ENCODE assay signal across 24 mouse cellular contexts in the genomic region with DNA sequence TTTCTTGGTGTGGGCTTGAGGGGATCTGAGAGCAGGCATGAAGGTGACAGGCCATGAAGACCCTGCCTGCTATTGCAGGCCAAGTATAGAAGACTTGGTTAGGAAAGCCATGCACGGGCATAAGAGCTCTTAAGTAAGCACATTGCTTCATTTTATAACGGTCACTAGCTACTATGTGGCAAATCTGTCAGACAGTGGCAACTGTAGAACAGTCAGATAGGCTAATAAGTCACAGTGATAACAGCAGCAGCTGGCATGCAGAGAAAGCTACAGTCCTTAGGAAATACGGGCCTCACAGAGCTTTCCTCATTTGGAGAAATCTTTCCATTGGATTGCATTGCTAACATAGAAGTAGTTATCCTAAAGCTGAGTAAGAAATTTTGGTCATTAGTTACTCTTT.
DNase-seq lines count a peak whose midpoint lies in the region; ATAC-seq and TF ChIP-seq lines count a peak whose summit lies in the region.
"Had no signal": no experiment of that assay in that cellular context is flagged by ENCODE, and none has a peak within 500 bp of the region (broad histone marks: within the 10 kb centered on the region; RNA-seq: fewer than 3 reads in every experiment).

No protein-coding gene starts in this region.

- H3K4me3 ChIP-seq in heart, embryonic 13.5 days, result no peak overlapping the region
- no peak overlapping the region for H3K4me3 ChIP-seq in liver, postnatal 0 days (ENCODE audit: low read depth, low read length)
- H3K4me3 ChIP-seq: embryonic facial prominence, embryonic 15.5 days; forebrain, embryonic 10.5 days; limb, embryonic 13.5 days; stomach, embryonic 15.5 days had no signal

- H3K36me3 ChIP-seq in heart, embryonic 13.5 days, result no peaks in the 10 kb centered on the region
- H3K36me3 ChIP-seq in liver, postnatal 0 days (replicated peaks; ENCODE audit: insufficient read depth, low read length), result peaks cover 3% of the 10 kb centered on the region; the same call in 1 of the 2 replicates
- H3K36me3 ChIP-seq: embryonic facial prominence, embryonic 15.5 days; limb, embryonic 13.5 days; stomach, embryonic 15.5 days had no signal

- no peaks in the 10 kb centered on the region for H3K27me3 ChIP-seq in heart, embryonic 13.5 days (replicated peaks)
- no peaks in the 10 kb centered on the region for H3K27me3 ChIP-seq in liver, postnatal 0 days (ENCODE audit: insufficient read depth, low read length)
- H3K27me3 ChIP-seq: embryonic facial prominence, embryonic 15.5 days; limb, embryonic 13.5 days; Patski; stomach, embryonic 15.5 days had no signal

- 0 out of 2 replicates have a peak overlapping the region, but pooled peaks have one; percentile 16 for H3K4me2 ChIP-seq in heart, embryonic 13.5 days
- no peak overlapping the region for H3K4me2 ChIP-seq in liver, postnatal 0 days (ENCODE audit: low read depth, low read length)
- H3K4me2 ChIP-seq: embryonic facial prominence, embryonic 15.5 days; limb, embryonic 13.5 days; stomach, embryonic 15.5 days had no signal

- TF ChIP-seq CTCF in liver, postnatal 0 days (IDR thresholded peaks at IDR 0.05; ENCODE audit: low read depth), result no peak

- peaks cover 74% of the 10 kb centered on the region for H3K4me1 ChIP-seq in heart, embryonic 13.5 days
- peaks cover 56% of the 10 kb centered on the region for H3K4me1 ChIP-seq in liver, postnatal 0 days (ENCODE audit: insufficient read depth)
- H3K4me1 ChIP-seq: forebrain, embryonic 10.5 days had no signal

- peak overlapping the region; percentile 73 for H3K27ac ChIP-seq in heart, embryonic 13.5 days (replicated peaks)
- H3K27ac ChIP-seq in liver, postnatal 0 days (ENCODE audit: low read depth), result peak overlapping the region; percentile 53; the same call in 1 of the 2 replicates
- H3K27ac ChIP-seq: embryonic facial prominence, embryonic 15.5 days; forebrain, embryonic 10.5 days; limb, embryonic 13.5 days; stomach, embryonic 15.5 days had no signal

- H3K9me3 ChIP-seq in heart, embryonic 13.5 days, result no peaks in the 10 kb centered on the region
- H3K9me3 ChIP-seq in liver, postnatal 0 days (ENCODE audit: low read length), result no peaks in the 10 kb centered on the region
- H3K9me3 ChIP-seq: embryonic facial prominence, embryonic 15.5 days; forebrain, embryonic 10.5 days; limb, embryonic 13.5 days; stomach, embryonic 15.5 days had no signal

- DNase-seq in heart, postnatal 4 days, result no peak
- DNase-seq in 416B (ENCODE audit: low read depth), result peak; percentile 76
- no peak for DNase-seq in liver, postnatal 0 days
- DNase-seq in urinary bladder, adult 2 months (ENCODE audit: low spot score), result no peak
- DNase-seq in thymus, postnatal 10 days (ENCODE audit: low spot score in 2 of 2), result no peak
- DNase-seq: B cell, adult 2 months; cerebellum, postnatal 10 days; embryo, embryonic 11 days; gastrocnemius, postnatal 14 days; heart, postnatal 36 days; kidney, adult 8-10 months; kidney, postnatal 36 days; layer of hippocampus, adult 9-11 months; spleen, adult 18-20 months; thymus, postnatal 25 days had no signal

- no peak for TF ChIP-seq EP300 in liver, postnatal 0 days (IDR thresholded peaks at IDR 0.05; ENCODE audit: low read depth)

- peak overlapping the region; percentile 44 for H3K9ac ChIP-seq in heart, embryonic 13.5 days
- H3K9ac ChIP-seq in liver, postnatal 0 days (replicated peaks), result no peak overlapping the region
- H3K9ac ChIP-seq: embryonic facial prominence, embryonic 15.5 days; limb, embryonic 13.5 days; stomach, embryonic 15.5 days had no signal

- WGBS in heart, embryonic 13.5 days, result 19% methylated on average over 3 of the region's 3 CpGs
- 21% methylated on average over 3 of the region's 3 CpGs for WGBS in liver, postnatal 0 days (ENCODE audit: insufficient replicate concordance)

- ATAC-seq in heart, embryonic 13.5 days (ENCODE audit: extremely low read depth, insufficient number of reproducible peaks, low FRiP score, low TSS enrichment), result no peak
- ATAC-seq in common myeloid progenitor, adult 5-6 weeks (replicated peaks; ENCODE audit: low read depth, poor library complexity, severe bottlenecking), result 0 out of 2 replicates have a peak, but pooled peaks have one; percentile 23
- no peak for ATAC-seq in liver, postnatal 0 days
- ATAC-seq: activated CD4-positive, CD25-positive, alpha-beta regulatory T cell, adult 4 months; lung, postnatal 0 days; Patski had no signal
